Mouse (Mus musculus) heart, adult 18-20 months (tissue): ENCODE measurements around the gene Srp68. TPM values are rescaled to one million over a fixed set of nuclear protein-coding genes. Genes with fewer than 3 reads are reported as not detected.

Experiments
- DNase-seq, 2 experiments: peaks; one replicate each; pipeline ENCODE4 v3.0.0; 2021 to 2022; ENCODE audit warnings: mixed read lengths in 1 of 2
- long read RNA-seq, 2 experiments: library from polyadenylated mRNA; stranded (forward); transcript quantifications; one replicate each; pipeline ENCODE4 v2.0.0; 2021
- total RNA-seq, 2 experiments: library from RNA; stranded (reverse); gene quantifications; 2 replicates each; pipeline ENCODE4 v1.2.3; 2021

The Srp68 gene
- total RNA-seq: 10 to 100 TPM; 59.0 to 67.2 TPM
- long read RNA-seq, experiment 1, transcript Srp68-201 (16 exons, 2,526 nt): major isoform, 63 of 79 reads
- long read RNA-seq, experiment 1, partial matches to known transcripts: 7 of 79 reads
- long read RNA-seq, experiment 1, other reads (novel, unspliced or antisense): 9 of 79 reads
- long read RNA-seq, experiment 2, transcript Srp68-201 (16 exons, 2,526 nt): major isoform, 26 of 33 reads
- long read RNA-seq, experiment 2, partial matches to known transcripts: 3 of 33 reads
- long read RNA-seq, experiment 2, other reads (novel, unspliced or antisense): 4 of 33 reads

DNA sequence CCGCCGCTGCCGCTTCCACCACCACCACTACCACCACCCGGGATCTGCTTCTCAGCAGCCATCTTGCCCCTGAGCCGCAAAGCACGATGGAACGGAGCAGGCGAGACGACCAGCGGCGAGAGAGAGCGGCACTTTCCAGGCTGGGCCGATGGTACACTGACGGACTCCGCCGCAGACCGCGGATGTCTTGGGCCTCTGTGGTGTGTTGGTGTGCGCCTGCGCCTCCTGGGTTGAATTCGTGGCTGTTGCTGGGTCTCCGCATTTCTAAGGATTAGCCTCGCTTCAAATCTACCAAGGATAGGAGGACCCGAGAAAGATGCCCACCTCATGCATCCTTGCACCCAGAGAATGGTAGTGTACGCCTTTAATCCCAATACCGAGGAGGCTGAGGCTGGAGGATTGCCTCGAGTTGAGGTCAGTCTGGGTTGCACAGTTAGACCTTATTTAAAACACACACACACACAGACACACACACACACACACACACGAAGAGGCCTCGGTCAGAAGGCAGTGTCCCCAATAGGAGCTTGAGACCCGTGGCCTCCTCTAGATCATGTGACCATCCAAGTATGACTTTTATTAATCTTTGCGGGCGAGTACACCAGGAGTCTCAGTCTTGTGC, at the start of gene Srp68:
TSS of gene Srp68 (minus strand) at position 173 of the 622 bp plus-strand sequence.
- peak; percentile 95 to 97 for DNase-seq

DNA sequence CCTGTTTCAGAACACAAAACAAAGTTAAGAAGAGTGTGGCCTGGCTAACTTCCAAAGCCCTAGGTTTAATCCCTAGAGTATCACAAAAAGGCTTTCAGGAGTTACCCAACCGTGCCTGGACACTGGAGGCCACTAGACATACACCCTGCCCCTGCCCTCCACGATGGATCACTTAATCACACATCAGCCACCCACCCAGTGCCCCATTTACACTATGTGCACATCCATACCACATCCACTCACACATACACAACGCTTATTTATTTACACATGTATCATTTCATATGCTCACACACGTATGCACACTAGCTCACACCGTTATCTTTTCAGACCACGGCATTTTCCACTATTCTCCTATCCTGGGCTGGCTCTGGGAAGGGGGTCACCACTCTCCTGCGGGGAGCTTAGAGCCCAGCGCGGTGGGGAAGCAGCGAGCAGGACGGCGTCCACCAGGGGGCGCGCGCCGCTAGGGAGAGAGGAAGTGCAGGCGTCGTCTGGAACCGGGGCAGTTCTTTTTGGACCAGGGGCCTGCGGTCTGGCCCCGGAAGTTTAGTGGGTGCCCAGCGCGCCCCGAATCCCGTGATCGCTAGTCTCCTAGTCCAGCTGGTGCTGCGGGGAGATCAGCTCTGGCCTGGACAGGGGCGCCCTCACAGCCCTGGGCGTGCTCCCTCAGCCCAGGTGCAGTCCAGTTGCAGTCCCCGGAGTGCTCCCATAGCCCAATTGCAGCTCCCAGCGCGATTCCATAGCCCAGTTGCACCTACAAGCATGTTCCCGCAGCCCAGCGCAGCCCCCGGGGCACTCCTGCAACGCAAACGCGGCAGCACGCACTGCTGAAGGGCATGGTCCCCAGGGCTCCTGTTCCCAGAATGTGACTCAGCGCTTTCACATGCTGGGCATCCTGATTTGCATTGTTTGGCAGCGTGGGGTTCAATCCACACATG, 45.0 kb upstream of the Srp68 start:
- peak; percentile 86 to 95 for DNase-seq

DNA sequence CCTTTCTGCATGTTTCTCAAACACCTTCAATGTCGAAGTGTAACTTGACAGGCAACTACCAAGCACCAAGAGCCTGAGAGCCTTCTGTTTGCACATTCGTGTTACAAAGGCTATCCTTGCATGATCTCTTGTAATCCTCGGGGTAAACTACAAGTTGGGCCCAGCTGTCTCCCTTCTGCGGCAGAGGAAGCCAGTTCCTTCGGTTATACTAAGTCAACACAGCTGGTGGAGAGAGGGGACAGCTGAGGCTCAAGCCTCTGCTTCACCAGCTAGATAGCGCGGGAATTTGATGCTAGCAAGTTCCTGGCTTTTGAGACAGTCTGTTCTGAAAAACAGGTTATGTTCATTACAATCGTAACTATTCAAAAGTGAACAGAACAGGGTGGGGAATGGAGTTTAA, 38.3 kb upstream of the Srp68 start:
- DNase-seq: no peak

DNA sequence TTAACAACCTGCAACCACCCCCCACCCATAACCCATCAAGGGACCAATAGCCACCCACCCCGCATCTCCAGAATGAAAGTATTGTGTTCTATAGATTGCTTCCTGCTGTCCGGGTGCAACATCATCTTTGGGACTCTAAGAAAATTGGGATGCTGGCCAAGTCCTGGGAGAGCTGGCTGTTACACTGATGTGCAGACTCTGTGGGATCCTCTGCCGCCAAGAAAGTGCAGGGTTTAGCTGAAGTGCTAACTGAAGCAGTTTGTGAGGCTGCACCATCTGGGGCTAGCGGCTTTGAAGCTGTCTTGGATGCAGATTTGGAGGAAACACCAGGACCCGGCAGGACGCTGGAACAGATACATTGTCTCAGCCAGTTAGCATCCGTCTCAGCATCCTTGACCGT, 37.2 kb upstream of the Srp68 start:
- no peak for DNase-seq

DNA sequence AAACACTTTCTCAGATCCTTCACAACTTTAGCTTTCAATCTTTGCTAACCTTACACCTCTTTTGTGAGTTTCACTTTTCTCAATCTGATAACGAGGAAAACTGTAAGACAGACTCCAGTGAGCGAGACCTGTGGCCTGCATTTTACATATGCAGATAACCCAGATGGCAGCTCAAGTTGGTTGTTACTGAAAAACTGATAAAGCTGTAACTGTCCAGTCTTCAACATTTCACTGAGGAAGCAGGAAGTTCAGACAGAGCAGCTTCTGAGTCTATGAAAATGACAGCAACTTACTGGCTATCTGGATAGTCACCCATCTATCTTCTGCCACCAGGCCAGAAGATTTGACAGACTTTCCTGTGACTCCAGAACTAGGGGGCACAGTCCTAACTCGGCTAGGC, 35.6 kb upstream of the Srp68 start:
- DNase-seq: no peak

DNA sequence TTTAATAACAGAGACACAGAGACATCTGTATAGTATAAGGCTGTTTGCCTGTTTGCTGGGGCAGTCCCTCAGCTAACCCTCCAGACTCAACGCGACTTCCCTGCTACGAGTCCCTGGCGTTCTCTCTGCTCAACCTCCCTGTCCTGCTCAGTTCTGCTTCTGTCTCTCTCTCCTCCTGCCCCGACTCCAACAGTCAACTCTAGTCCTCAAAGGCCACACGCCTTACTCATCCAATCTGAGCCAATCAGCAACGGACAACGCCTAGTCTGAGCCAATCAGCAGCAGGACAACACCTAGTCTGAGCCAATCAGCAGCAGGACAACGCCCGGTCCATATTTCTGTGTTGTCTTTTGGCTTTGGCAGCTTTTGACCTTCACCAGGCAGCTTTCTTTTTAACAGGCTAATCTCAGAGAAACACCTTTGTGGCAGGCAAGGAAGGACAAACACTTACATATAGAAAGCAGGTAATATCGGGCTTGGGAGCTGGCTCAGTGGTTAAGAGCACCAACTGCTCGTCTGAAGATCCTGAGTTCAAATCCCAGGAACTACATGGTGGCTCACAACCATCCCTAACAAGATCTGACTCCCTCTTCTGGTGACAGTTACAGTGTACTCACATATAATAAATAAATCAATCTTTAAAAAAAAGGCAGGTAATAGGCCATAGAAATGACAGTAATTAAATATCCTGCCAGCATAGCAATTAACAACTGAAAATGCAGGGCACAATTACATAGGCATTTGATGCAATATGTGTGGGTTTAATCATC, 33.9 kb upstream of the Srp68 start:
- DNase-seq: no peak

DNA sequence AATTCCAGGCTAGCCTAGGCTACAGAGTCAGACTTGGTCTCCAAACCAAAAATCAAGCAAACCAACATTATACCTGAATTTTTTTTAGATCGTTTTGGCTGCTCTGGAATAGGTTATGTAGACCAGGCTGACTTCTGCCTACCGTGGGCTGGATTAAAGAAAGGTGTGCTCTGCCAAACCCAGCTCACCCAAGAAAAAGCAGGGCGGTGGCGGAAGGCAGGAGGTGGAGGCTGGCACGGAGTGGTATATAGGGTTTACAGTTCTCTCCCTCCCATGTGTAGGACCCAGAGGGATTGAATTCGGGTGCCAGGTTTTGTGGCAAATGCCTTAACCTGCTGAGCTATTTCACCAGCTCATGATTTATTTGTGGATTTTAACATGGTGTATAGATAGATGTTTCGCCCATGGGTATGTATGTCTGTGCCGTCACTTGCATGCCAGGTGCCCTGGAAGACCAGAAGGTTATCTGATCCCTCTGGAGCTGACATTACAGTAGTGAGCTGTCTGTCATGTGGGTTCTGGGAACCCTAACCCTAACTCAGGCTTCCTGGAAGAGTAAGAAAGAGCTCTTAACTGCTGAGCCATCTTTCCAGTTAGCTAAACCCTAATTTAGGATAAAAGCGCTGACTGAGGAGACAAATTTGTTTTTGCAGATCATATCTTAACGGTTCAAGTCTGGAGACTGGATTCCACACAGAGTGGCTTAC, 33.2 kb upstream of the Srp68 start, which contains the start of gene Exoc7:
TSS of gene Exoc7 (minus strand) at position 215 of the 707 bp plus-strand sequence.
- no peak for DNase-seq

DNA sequence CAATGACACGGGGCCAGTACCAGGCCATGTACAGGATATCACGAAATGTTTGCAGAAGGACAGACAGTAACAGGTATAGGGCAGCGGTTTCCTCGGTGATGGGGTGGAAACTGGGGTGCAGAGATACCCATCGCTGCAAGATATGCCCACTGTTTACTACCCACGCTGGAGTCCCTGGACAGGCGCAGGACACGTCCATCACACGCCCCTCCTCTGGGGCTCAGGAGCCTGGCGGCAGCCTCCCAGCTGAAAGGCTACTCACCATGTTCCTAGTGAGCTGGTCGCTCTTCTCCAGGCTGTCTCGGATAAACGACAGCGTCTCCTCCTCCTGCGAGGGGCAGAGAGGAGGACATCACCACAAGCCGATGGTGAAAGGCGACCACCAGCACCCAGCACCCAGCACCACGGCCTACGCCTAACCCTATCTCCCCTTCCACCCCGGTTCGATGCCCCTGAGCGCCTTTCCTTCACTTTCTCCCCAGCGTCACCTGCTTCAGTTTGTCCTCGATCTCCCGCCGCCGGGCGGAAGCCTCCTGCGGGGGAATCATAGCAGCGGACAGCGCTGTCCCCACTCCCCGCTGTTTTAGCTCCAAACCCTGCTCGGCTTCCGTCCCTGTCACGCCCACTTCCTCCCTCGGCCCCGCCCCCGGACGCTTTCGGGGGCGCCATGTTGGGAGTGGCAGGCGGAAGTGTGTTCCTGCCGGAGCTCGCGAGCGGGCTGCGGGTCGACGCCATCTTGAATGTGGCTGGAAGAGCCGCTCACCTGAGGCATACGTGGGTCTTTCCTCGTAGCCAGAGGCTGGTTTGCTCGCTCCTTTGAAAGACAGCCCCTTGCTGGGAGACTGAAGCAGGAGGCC, 32.3 kb upstream of the Srp68 start:
- peak; percentile 93 to 97 for DNase-seq

DNA sequence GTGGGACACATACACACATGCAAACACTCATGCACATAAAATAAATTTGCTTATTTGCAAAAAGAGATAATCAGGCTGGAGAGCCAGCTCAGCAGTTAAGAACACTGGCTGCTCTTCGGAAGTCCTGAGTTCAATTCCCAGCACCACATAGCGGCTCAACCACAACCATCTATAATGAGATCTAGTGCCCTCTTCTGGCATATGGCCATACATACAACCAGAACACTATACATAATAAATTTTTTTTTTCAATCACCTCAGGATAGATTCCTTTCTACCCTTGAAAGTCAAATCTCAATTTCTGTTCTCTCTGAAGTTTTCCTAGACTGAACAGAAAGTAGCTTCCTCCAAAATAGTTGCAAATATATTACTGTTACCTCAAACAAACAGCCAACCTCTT, 31.4 kb upstream of the Srp68 start:
- no peak for DNase-seq

DNA sequence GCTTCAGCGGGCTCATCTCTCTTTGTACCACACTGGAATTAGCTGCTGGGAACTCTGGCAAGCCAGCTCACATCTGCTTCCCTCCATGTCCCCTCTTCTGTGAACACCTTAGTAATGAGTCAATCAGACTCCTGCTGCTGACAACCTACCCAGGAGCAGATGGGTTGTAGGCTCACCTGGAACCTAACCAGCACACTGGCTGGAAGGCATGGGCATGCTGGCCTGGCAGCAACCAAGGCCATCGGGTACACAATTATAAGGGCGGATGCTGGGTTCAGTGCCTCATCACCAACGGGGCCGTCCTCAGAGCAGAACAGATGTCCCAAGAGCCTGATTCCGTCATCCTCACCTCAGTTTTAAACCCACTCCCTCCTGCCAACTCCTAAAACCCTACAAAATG, 24.6 kb upstream of the Srp68 start:
- DNase-seq: no peak

DNA sequence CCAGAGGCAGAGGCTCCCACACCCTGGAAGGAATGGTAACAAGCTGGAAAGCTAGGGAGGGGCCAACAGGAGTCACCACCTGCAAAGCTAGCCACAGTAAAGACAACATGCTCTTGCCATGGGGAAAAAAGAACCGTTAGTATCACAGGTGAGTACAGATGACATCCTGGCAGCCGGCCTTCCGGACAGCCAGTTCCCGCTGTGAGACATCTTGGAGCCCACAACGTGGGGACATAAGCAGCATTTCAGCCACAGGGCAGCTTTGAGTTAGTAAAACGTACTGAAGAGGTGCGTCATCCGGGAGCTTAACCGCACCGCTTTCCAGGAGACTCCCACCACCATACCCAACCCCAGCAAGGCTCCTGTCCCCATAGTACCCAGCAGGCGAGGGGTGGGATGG, 24.2 kb upstream of the Srp68 start:
- DNase-seq: no peak

DNA sequence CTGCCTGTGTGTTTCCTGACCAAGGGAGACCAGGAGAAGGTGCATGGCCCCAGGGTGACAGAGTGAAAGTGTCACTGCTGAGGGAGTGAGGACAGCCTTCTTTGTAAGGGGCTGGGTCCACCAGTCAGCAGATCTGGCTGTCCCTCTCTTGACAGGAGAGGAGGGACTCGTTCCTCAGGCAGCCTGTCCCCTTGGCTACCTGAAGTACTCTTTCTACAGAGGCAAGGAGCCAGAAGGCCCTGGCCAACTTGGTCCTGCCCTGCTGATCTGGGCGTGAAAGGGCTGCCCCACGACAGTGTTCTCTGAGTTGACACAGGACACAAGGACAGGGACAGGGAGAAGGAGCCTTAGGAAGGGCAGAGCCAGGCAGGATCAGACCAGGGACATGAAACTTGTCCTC, 23.0 kb upstream of the Srp68 start:
- DNase-seq: no peak

DNA sequence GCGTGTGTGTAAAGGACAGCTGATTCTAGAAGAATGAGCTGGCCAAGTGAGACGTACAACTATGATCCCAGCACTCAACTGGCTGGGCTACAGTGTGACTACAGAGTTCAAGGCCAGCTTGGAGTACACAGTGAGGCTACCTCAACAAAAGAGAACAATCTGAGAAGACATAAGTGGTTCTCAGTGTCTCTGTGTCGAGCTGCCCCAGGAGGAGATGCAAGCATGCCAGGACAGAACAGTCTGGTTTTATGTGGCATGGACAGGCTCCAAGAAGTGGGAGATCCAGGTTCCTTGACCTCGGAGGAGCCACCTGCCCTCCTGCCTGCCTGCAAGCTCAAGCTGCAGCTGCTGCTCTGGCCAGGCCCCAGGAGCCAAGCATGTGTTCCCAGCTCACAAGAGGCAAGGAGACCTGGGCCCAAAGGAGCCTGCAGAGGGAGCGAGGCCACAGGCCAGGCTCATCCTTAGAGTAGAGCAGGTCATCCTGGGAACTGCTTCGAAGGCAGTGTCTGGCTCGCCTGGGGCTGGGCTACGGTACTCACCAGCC, 22.2 kb upstream of the Srp68 start:
- DNase-seq: no peak

DNA sequence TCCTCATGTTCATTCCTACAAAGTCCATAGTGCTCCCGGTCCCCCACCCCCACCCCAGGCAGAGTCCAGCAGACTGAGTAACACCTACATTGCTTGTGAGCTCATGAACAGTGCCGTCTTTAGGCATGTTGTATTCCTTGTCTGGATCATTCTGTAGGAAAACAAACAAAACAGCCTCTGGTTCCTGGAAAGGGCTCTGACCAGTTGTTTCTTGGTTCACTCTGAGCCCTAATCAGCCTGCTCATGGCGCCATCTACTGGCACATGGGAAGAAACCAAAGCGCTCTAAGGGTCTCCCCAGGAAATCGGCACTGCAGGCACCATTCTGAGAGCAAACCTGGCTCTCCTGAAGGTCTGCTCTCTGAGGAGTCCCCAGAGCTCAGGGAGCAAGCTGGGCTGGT, 20.3 kb upstream of the Srp68 start:
- peak; percentile 34 to 69 for DNase-seq

DNA sequence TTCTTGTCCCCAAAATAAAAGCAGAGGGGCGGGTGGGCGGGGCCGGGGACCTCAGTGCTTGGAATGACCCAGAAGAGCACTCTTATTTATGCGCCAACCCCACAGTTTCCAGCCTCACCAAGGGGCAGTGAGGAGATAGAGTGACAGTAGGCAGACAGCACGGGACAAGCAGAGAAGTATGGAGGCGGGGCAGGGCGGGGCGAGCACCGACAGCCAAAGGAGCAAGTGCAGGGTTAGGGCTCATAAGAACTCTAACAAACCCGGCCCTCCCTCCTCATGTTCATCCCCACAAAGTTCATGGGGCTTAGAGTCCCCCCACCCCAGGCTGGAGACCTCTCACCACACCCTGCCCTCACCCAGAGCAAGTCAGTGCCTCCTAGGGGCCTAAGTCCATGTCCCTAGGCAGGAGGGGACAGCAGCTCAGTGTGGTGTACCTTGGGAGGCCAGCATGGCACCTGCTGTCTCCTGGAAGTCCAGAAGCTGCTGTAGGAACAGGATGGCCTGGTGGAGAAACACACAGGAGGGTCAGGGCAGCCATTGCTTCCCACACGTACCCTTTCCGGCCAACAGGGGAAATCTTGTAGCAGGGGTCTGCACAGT, 19.6 kb upstream of the Srp68 start:
- DNase-seq: no peak

DNA sequence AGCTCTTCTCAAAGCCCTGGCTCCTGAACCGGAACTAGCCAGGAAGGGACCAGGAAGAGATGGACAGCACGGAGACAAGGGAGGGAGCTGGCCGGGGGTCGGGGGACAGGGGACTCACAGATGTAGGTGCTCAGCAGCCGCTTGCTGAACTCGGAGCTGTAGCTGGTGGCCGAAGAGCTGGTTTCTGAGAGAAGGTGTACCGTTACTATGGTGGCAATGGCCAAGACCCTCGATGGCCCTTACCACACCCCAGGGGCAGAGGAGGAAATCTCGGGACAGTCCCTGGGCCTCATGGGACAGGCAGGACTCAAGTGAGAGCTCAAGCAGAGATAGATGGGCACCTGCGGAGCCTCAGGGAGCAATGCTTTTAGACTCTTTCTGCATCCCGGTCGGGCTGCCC, 18.4 kb upstream of the Srp68 start:
- DNase-seq: no peak

DNA sequence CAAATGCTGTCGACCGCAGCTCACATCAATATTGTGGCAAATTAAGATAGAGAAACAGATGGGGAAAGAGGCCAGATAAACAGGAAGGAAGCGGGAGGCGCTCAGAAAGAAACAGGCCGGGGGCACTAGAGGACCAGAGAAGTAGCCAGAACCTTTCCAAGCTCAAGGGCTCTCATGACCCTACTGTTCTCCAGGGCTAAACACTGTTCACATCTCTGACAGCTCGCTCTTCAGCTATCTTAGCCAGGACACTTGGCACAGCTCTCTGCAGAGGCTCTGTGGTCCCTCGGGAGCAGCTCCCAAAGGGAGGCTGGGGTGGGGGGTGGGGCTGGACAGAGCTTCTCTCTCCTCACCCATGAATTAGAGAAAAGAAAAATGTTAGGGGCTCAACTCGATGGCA, 16.5 kb upstream of the Srp68 start:
- no peak for DNase-seq

DNA sequence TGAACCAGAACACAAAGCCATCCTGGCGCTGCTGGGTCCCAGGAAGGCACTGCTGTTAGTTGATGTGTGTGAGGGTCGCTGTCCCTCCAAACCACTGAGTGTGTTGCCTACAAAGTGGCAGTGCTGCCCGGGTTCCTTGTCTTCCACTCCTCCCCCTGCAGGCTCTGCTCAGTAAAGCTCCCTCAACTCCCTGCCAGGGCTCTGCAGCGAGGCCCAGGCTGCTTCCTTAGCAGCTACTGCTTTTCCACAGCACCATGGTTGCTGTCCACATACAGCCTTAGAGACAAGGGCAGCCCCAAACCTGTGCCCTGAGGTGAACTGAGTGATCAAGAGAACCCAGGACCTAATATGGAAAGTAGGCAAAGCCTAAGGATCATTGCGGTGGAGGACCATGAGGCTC, 13.3 kb upstream of the Srp68 start:
- DNase-seq: no peak

DNA sequence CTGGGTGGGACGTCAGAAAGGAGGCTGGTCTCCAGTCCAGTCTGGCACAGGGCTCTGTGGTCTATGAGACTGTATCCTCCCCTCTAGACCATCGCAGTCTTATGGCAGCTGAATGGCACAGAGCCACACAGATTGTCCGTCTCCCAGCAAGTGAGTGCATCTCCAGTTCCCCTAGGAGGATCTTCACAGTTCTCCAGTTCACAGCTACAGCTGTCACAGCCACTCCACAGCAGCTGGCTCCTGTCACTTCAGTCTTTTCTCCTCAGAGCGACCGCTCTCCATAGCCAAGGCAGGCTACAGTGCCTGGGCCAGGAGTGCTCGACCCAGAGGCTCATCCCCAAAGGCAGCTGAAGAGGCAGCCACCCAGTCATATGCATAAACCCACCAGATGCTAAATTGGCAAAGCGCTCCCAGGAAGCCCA, 11.8 kb upstream of the Srp68 start:
- peak; percentile 41 to 55 for DNase-seq

DNA sequence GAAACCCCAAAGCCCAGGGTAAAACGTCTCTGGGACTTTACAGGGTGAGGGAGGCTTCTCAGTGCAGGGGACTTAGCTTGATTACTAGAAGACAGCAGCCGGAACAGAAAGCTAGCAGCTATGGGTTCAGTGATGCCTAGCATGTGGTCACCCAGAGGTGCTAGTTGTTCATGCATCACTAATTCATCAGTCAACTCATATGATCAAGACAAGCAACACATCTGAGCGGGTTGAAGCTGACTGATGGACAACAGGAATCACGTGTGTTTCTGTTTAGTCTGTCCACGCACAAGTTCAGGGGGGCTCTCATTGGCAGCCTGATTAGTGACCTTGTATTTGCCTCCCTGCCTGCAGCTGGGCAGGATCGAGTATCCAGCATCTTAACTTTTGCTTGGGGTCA, 10.0 kb upstream of the Srp68 start:
- DNase-seq: no peak
